Mouse (Mus musculus) cerebellum, postnatal 10 days (tissue): ENCODE data around the gene Olfr1348.
"Not testable (repeated sequence)": the region's sequence is repeated elsewhere in the genome, so short reads cannot be mapped to it uniquely, and the experiment has no call there.

Experiments used
- DNase-seq, 2 experiments: peaks; one replicate each; pipeline ENCODE4 v3.0.0; 2021; ENCODE audit warnings: mixed read lengths in 2 of 2

The Olfr1348 gene

GRCm38 (mm10) chr7:6508648-6509047 lies at the start of gene Olfr1348:
Gene Olfr1348, minus strand, starts transcription at chr7:6508748.
- no peak for DNase-seq

- peak; percentile 27 to 36 for DNase-seq
These were observed 17.6 kb upstream of the Olfr1348 start for GRCm38 (mm10) chr7:6526141-6526540.

GRCm38 (mm10) chr7:6525001-6525400 lies 16.5 kb upstream of the Olfr1348 start:
- DNase-seq, result no peak

GRCm38 (mm10) chr7:6522850-6523249 lies 14.3 kb upstream of the Olfr1348 start, which contains the start of gene Olfr1349:
Gene Olfr1349, minus strand, starts transcription at chr7:6522950.
- DNase-seq, result no peak

DNA sequence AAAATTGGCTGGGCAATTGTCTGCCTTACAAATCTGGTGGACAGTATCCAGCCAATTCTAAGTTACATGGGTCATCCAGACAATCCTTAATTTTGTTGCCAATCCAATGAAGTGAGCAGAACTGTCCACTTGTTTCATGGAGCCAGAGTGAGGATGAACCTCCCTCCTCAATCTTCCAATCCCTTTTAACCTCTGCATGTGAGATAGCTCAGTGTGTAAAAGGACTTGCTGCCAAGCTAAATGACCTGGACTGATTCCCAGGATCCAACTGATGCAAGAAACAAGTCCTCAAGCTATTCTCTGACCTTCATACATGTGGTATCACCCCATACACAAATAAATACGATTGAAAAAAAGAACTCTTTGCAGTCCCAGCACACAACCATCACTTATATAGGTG lies 13.1 kb upstream of the Olfr1348 start:
- no peak for DNase-seq

- DNase-seq, result no peak
These were observed 8.9 kb downstream of the Olfr1348 start, which contains the start of gene Olfr1347 for GRCm38 (mm10) chr7:6499655-6500054. Gene Olfr1347, minus strand, starts transcription at chr7:6499755.

- no peak for DNase-seq
These were observed 21.7 kb downstream of the Olfr1348 start, which contains the start of gene Olfr5 for GRCm38 (mm10) chr7:6486841-6487240. Gene Olfr5, minus strand, starts transcription at chr7:6486941.

DNA sequence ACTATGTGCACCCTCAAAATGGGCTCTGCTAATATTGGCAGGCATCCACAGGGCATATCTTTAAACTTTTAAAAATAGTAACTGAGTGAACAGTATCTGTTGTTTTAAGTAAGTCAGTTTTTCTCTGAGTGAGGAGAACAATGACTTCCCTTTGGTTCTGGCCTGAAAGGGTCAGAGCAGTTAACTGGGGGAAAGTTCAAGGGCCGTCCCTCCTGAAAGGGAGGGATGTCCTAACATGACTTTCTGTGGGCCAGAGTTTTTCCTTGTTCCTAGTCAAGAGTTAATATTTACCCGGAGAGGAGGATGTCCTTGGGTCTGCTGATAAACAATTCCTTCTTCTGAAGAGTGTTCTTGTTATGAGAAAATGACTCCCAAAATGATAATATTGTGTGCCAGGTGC lies 30.9 kb downstream of the Olfr1348 start:
- not testable (repeated sequence) for DNase-seq

GRCm38 (mm10) chr7:6466951-6467350 lies 41.6 kb downstream of the Olfr1348 start, which contains the start of gene Olfr1346:
Gene Olfr1346, plus strand, starts transcription at chr7:6467101.
- DNase-seq, result no peak

GRCm38 (mm10) chr7:6456399-6456798 lies 52.1 kb downstream of the Olfr1348 start:
- no peak for DNase-seq

DNA sequence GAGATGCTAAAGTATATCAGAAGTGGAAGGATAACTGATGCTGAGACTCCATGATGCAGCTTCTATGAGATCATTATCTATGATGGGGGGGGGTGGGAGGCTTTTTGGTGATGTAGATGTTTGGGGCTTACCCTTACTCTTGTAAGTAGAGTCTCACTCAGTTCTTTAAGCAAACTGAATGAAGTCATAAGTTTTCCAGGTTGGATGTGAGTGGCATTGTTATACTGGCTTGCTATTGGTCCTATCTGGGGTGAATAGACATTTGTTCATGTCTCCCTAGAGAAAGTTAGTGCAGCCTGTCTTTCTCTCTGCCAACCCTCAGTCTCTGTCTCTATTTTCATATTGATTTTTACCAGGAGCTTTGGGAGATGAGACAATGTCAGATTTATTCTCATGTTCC lies 52.7 kb downstream of the Olfr1348 start, which contains the start of gene Olfr1336:
Gene Olfr1336, plus strand, starts transcription at position 301 of the 400 bp plus-strand sequence.
- no peak for DNase-seq
